Comparison of ENCODE assay signal across 22 mouse cellular contexts in genomic region chr13:40320814-40321525, GRCm38 (mm10). TPM values are rescaled to one million over a fixed set of nuclear protein-coding genes. Genes with fewer than 3 reads are reported as not detected.
"Had no signal": no experiment of that assay in that cellular context is flagged by ENCODE, and none has a peak within 500 bp of the region (broad histone marks: within the 10 kb centered on the region; RNA-seq: fewer than 3 reads in every experiment).

No protein-coding gene starts in this region.

- H3K27ac ChIP-seq: kidney, embryonic 15.5 days; limb, embryonic 10.5 days; liver, embryonic 15.5 days; macrophage; midbrain, embryonic 13.5 days had no signal

- H3K9me3 ChIP-seq: kidney, embryonic 15.5 days; limb, embryonic 10.5 days; liver, embryonic 15.5 days; midbrain, embryonic 13.5 days had no signal

- H3K4me2 ChIP-seq: kidney, embryonic 15.5 days; liver, embryonic 11.5 days; liver, embryonic 15.5 days; lung, embryonic 14.5 days; midbrain, embryonic 13.5 days had no signal

- H3K4me1 ChIP-seq: limb, embryonic 10.5 days; liver, embryonic 15.5 days; midbrain, embryonic 13.5 days had no signal

- H3K36me3 ChIP-seq: kidney, embryonic 15.5 days; limb, embryonic 10.5 days; liver, embryonic 15.5 days; midbrain, embryonic 13.5 days had no signal

- DNase-seq: kidney, adult 2 months; kidney, postnatal 36 days; lung, embryonic 14.5 days; lung, postnatal 14 days; right cerebral cortex, adult 18-20 months; right cerebral cortex, postnatal 25 days; thymus, postnatal 4 days had no signal

- H3K27me3 ChIP-seq: kidney, embryonic 15.5 days; liver, embryonic 15.5 days; midbrain, embryonic 13.5 days had no signal

- ATAC-seq: intestine, embryonic 16.5 days; midbrain, embryonic 13.5 days had no signal

- H3K9ac ChIP-seq: kidney, embryonic 15.5 days; liver, embryonic 15.5 days; lung, embryonic 14.5 days; midbrain, embryonic 13.5 days had no signal

- H3K4me3 ChIP-seq: kidney, embryonic 15.5 days; limb, embryonic 10.5 days; liver, embryonic 15.5 days; midbrain, embryonic 13.5 days; myocyte had no signal

RNA-seq across cellular contexts. Expression of gene Ofcc1, which starts 40.3 kb away (rescaled TPM):
- total RNA-seq: layer of hippocampus, adult 18-20 months; layer of hippocampus, postnatal 14 days; left cerebral cortex, adult 18-20 months; left cerebral cortex, postnatal 14 days; midbrain, postnatal 0 days had no signal
- polyA plus RNA-seq: intestine, embryonic 16.5 days; kidney, embryonic 15.5 days; liver, embryonic 11.5 days; liver, embryonic 15.5 days; lung, embryonic 14.5 days; macrophage; midbrain, embryonic 13.5 days; myocyte; neural tube, embryonic 11.5 days; small intestine, adult 2 months had no signal
